Mouse (Mus musculus) thymus, postnatal 0 days (tissue): ENCODE measurements at regions not wholly inside any gene's neighbourhood (a gene's known extent, or its start where the extent isn't known, plus 50 kb on each side); places are given as distances from the start of the nearest gene placed in this dataset.

ENCODE experiments used
- DNase-seq: peaks from one replicate; pipeline ENCODE4 v3.0.0-alpha.2; 2015; ENCODE audit warnings: low spot score

DNA sequence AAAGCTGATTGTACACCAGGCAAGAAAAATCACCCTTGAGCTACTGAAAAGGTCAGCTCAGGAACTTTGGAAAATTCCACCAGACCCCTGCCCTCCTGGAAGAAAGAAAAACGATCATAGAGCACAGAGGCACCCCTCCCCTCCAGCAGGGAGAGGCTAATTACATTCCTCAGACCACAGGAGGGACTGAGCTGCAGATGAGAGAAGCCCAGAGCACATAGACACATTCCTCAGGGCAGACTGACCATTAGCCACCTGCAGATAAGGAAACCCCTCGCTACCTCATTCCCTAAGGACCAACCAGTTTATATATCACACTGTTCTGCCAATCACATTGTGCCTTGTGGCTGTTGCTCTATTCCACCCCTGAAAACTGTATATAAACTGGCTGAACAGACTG is 230.3 kb downstream of the Parp8 start:
- DNase-seq = no peak

- no peak for DNase-seq
These were observed 243.7 kb downstream of the Parp8 start for GRCm38 (mm10) chr13:116781616-116782015.

DNA sequence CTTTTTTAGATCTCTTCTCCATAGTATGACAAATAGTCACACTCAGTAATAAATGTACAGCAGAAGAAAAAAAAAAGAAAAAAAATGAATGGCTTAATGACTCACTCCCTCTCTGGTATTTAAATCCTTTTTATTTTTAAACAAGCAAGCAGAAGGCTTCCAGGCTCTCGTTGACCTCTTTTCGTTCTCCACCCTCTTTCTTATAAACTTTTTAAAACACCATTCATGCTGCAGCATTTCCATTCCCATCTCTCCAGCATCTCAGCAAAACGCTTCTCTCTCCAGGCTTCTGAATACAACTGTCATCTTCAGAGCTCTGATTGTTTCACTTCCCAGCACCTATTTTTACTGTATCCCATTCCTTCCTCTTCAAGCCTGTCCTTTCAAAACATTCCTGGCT is 259.8 kb downstream of the Parp8 start:
- no peak for DNase-seq

DNA sequence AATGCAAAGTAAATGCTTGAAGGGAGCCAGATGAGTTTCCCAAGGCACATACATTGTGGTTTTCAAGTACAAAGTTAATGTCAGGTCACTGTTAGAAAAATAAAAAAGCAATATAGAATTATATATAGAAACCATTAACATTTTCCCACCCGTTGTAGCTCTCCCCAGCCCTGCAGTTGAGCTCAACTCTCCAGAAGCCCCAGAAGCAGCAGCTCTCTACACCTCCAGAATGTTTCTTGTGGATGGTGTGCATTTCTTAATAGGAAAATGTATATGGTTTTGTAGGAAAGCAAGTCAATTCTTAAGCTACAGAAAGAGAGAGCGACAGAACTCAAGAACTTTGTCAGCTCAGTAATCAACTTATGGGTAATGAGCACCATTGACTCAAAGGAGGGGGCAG is 265.4 kb downstream of the Parp8 start:
- no peak for DNase-seq

- DNase-seq = no peak
These were observed 284.5 kb downstream of the Parp8 start for GRCm38 (mm10) chr13:116740825-116741224.

GRCm38 (mm10) chr13:116723361-116724153 is 301.8 kb downstream of the Parp8 start:
- no peak for DNase-seq

DNA sequence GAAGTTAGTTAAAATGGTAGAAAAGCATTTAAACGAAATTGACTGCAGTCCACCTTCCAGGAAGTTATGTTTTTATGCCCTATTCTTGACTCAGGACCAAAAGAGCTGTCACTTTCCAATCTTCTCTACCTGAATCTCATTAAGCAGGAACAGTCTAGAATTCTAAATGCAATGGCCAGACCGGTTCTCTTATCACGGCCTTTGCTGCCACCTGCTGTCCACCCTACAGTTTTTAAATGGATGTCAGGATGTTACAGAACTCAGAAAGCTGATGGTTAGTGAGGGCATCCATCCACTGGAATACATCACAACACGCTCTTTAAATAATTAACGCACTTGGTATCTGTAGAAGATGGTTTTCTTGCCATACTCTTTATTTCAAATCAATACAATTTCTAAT is 310.5 kb downstream of the Parp8 start:
- DNase-seq = no peak

DNA sequence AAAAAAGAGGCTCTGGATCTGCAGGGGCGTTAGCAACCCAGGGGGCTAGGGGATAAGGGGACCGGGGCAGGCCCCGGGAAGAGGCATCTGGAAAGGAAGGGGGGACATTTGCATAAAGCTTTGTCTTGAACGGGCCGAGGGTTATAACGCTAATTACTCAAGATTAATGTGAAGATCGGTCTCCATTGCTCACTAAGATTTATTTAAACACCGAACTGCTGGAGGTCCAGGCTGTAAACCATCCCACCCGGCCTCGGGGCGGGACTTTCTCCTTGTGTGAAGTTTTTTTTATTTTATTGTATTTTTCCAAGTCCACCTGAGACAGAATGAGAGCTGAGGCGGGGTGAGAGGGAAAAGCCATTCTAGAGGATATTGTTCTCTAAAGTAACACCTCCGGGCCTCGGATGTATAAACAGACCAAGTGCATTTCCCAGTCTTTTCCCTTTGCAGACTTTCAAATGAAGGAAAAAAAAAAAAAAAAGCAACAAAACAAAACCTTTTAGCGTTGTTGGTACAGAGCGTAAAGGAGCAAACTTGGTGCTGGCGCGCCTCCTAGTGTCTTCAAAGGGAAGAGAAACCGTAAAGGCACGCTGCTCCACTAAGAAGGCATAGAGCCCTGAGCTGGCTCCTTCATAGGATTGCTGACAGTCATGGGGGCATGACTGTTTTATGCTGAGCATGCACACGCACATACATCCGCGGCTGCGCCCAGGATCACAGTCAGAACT is 313.3 kb downstream of the Parp8 start:
- peak; percentile 54 for DNase-seq

- DNase-seq = no peak
These were observed 314.0 kb downstream of the Parp8 start for GRCm38 (mm10) chr13:116711148-116711865.

- no peak for DNase-seq
These were observed 315.7 kb downstream of the Parp8 start for GRCm38 (mm10) chr13:116709671-116710070.

GRCm38 (mm10) chr13:116708846-116709245 is 316.5 kb downstream of the Parp8 start:
- no peak for DNase-seq

DNA sequence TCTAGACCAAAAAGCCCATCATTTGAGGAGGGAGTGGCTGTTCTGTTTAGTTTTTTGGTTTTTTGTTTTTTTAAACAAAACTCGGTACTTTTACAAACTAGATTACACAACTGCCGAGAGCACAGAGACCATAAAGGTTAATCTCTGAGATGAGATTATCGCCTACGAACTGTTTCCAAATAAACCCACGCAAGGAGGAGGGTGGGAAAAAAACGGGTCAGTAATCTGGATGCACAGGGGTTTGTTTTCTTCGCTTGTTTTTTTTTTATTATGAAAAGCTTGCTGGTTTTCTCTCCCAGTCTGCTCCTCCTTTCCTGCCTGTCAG is 316.9 kb downstream of the Parp8 start:
- no peak for DNase-seq

- no peak for DNase-seq
These were observed 317.5 kb downstream of the Parp8 start for GRCm38 (mm10) chr13:116707621-116708455.

DNA sequence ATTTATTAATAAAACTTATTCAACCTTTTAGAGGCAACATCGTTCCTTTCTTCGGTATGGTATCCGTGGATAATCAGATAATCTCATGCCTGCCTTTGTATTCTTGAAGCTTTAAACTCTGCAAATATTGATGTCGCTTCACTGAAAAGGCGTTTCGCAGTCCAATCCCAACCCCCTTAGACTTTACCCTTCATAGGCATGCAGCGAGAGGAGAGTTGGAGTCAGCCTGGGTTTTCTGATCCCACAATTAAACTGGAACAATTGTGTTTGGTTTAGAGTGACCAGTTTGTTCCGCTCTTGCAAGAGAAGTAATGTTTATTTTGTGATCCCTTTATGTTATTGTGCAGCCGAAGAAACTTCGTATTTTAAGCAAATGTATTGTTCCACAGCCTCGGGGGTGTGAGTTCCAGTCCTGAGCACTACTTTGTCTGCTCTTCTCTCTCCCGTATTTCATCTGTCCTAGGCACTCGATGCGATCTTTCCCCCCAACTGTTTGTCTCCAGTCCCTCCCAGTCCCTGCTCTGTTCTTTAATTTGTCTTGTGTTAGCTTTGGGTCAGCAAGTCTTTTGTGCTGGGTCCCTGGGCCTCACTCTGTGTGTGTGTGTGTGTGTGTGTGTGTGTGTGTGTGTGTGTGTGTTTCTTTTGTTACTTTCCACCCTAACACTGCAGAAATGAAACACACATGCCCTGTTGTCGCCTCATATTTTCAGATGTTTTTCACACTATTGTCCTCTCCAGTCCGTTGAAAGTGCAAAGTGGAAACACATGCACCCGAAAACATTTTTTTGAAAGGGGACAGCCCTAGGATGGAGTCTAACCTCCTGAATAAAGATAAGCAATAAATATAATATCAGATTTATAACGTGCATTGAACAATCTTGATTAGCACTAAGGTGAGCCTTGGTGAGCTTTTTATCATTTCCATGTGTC is 318.7 kb downstream of the Parp8 start:
- DNase-seq = no peak

DNA sequence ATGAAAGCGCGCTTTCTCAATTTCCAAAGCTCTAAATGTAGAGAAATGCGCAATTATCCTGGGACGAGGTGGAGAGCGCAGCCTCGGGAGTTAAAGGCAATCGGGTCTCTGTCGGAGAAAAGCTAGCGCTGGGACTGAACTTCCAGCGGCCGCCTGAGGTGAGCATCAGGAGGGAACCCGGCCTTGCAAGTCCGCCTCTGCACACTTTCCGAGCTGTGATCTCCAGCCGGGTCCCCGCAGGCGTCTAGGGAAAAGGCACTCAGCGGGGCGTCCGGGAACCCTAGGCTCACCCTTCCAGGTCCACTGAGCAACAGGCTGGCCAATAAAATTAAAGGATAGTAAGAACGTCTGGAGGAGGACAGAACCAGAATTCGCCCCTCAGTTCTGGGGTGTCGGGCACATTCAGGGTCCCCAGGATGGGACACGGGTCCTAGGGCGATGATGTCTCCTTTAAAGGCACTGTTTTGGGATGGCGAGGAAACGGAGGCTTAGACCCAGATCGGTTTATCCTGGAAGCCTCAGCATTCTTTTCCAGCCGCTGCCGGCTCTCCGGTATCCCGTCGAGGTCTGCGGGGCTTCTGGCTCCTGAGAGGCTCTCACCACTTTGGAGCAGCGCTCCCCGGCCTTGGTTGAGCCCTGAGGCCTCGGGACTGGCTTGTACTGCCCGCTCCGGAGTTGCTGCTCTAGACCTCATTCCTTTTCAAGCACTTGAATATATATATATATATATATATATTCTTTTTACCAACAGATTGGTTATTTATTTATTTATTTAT is 319.5 kb downstream of the Parp8 start:
- DNase-seq = no peak

- no peak for DNase-seq
These were observed 336.6 kb downstream of the Parp8 start for GRCm38 (mm10) chr13:116688714-116689113.
